Mouse (Mus musculus): ENCODE results near the gene Gfm2.

DNA sequence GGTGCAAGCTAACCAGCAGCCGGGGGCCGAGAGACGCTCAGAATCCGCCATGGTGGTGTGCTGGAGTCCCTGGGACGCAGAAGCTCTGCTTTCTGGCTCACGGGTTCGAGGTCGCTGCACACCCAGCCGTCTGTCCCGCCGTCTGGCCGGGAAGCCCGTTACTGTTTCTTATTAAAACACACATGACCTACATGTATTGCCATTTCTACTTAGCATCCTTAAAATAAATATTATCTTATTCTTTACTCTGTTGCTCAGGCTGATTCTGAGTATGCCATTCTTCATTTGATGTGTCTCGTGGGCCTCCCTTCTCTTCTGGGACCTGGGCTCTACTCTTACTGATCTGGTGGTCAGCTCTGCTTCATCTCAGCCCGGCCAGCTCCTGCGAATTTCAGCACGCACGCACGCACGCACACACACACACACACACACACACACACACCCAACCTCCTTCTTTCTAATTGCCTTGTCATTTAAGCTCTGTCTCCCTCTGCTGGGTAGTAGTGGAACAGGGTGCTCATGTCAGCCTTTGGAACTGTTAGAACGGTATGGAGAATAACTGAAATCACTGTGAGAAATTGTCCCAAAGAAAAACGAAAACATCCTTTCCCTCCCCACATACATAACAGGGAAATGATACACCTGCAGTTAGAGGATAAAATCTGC, 38.4 kb upstream of the Gfm2 start, which contains the start of gene Gm6169:
- TF ChIP-seq MXI1 (IDR thresholded peaks at IDR 0.05; ENCODE audit: low read depth, low read length) (no peak), POLR2AphosphoS5 (IDR thresholded peaks at IDR 0.05; ENCODE audit: borderline replicate concordance, low read depth, low read length) (no peak), BHLHE40 (IDR thresholded peaks at IDR 0.05; ENCODE audit: borderline replicate concordance, low read depth, low read length) (no peak), EP300 (IDR thresholded peaks at IDR 0.05; ENCODE audit: low read depth in 1 of 2, low read length in 2 of 2) (no peak), POLR2A (IDR thresholded peaks at IDR 0.05; ENCODE audit: control insufficient read depth in 1 of 2, insufficient read depth in 1 of 2, low read depth in 1 of 2, low read length in 2 of 2, poor library complexity in 1 of 2) (no peak), E2F4 (IDR thresholded peaks at IDR 0.05; ENCODE audit: borderline replicate concordance, low read depth, low read length) (no peak), CTCF (IDR thresholded peaks at IDR 0.05 in 2 of 3, conservative IDR thresholded peaks at IDR 0.05 in 1 of 3; ENCODE audit: control insufficient read depth in 1 of 3, insufficient read depth in 1 of 3, low read depth in 2 of 3, low read length in 3 of 3, poor library complexity in 1 of 3, severe bottlenecking in 1 of 3) (peak; percentile 45 to 72 (median 55)), CHD2 (IDR thresholded peaks at IDR 0.05; ENCODE audit: low read length) (no peak), POLR2AphosphoS2 (IDR thresholded peaks at IDR 0.05; ENCODE audit: low read length) (no peak), SMC3 (IDR thresholded peaks at IDR 0.05; ENCODE audit: low read depth, low read length) (peak; percentile 76), JUND (IDR thresholded peaks at IDR 0.05; ENCODE audit: low read depth, low read length) (no peak), GATA1 (IDR thresholded peaks at IDR 0.05; ENCODE audit: low read depth, low read length) (no peak), MAFK (IDR thresholded peaks at IDR 0.05; ENCODE audit: borderline replicate concordance, low read depth, low read length) (no peak), ZNF384 (IDR thresholded peaks at IDR 0.05; ENCODE audit: low read depth, low read length) (no peak)

Measured in MEL (cell line).